ENCODE assay signal across 9 mouse cellular contexts in genomic region chr10:75677989-75678388, GRCm38 (mm10). TPM values are rescaled to one million over a fixed set of nuclear protein-coding genes. Genes with fewer than 3 reads are reported as not detected.
DNase-seq lines count a peak whose midpoint lies in the region; ATAC-seq lines count a peak whose summit lies in the region.
"Had no signal": no experiment of that assay in that cellular context is flagged by ENCODE, and none has a peak within 500 bp of the region (broad histone marks: within the 10 kb centered on the region; RNA-seq: fewer than 3 reads in every experiment).

No protein-coding gene starts in this region.

- peaks cover 9% of the 10 kb centered on the region; the same call in 1 of the 2 replicates for H3K4me1 ChIP-seq in kidney, embryonic 15.5 days
- H3K4me1 ChIP-seq in lung, embryonic 16.5 days (replicated peaks; ENCODE audit: control insufficient read depth, insufficient read depth, low read length), result peaks cover 36% of the 10 kb centered on the region

- H3K4me3 ChIP-seq in kidney, embryonic 15.5 days (replicated peaks), result no peak overlapping the region
- H3K4me3 ChIP-seq in lung, embryonic 16.5 days (ENCODE audit: low read length), result no peak overlapping the region
- H3K4me3 ChIP-seq: neural tube, embryonic 15.5 days had no signal

- no peaks in the 10 kb centered on the region for H3K27me3 ChIP-seq in kidney, embryonic 15.5 days
- H3K27me3 ChIP-seq in lung, embryonic 16.5 days (ENCODE audit: control insufficient read depth, insufficient read depth, low read depth, low read length), result no peaks in the 10 kb centered on the region
- H3K27me3 ChIP-seq: neural tube, embryonic 15.5 days had no signal

- intact Hi-C loops in heart, postnatal 14 days (cut with DNase I), result no loop called here

- peak; percentile 38 for DNase-seq in kidney, adult 18-20 months
- DNase-seq in cerebellum, adult 8-10 months, result peak; percentile 68
- peak; percentile 20 to 38 for DNase-seq in heart, postnatal 14 days
- no peak for DNase-seq in thymus, postnatal 36 days
- DNase-seq: lung, embryonic 14.5 days had no signal

- no peak overlapping the region for H3K9ac ChIP-seq in kidney, embryonic 15.5 days
- H3K9ac ChIP-seq in lung, embryonic 16.5 days (ENCODE audit: low read length), result peak overlapping the region; percentile 47
- H3K9ac ChIP-seq: lung, embryonic 14.5 days; neural tube, embryonic 15.5 days had no signal

- ATAC-seq in kidney, embryonic 15.5 days (replicated peaks; ENCODE audit: low FRiP score), result no peak
- peak; percentile 7; the same call in 1 of the 2 replicates for ATAC-seq in lung, embryonic 16.5 days (ENCODE audit: low read depth)
- ATAC-seq in activated CD4-positive, CD25-positive, alpha-beta regulatory T cell, adult 4 months, result no peak

- H3K4me2 ChIP-seq in kidney, embryonic 15.5 days, result no peak overlapping the region
- H3K4me2 ChIP-seq in lung, embryonic 16.5 days (ENCODE audit: low read depth, low read length), result no peak overlapping the region
- H3K4me2 ChIP-seq: lung, embryonic 14.5 days; neural tube, embryonic 15.5 days had no signal

- no peaks in the 10 kb centered on the region for H3K9me3 ChIP-seq in kidney, embryonic 15.5 days (replicated peaks)
- H3K9me3 ChIP-seq in lung, embryonic 16.5 days (ENCODE audit: control insufficient read depth, low read length), result no peaks in the 10 kb centered on the region
- H3K9me3 ChIP-seq: neural tube, embryonic 15.5 days had no signal

- peaks cover 46% of the 10 kb centered on the region for H3K36me3 ChIP-seq in kidney, embryonic 15.5 days
- H3K36me3 ChIP-seq in lung, embryonic 16.5 days (ENCODE audit: control insufficient read depth, insufficient read depth, low read length), result no peaks in the 10 kb centered on the region

- no peak overlapping the region for H3K27ac ChIP-seq in kidney, embryonic 15.5 days
- peak overlapping the region; percentile 95 for H3K27ac ChIP-seq in lung, embryonic 16.5 days (ENCODE audit: low read length)
- H3K27ac ChIP-seq: neural tube, embryonic 15.5 days had no signal

- 85% methylated on average over 5 of the region's 5 CpGs for WGBS in kidney, embryonic 15.5 days
- 72% methylated on average over 5 of the region's 5 CpGs for WGBS in lung, embryonic 16.5 days

RNA-seq across cellular contexts. Expression of gene Susd2, which starts 34.2 kb away (rescaled TPM):
- 16.5 and 22.6 TPM in 2 replicates for polyA plus RNA-seq in kidney, embryonic 15.5 days (2015; fragmentation: Nextera tagmentation; extraction: Ambion mirVana)
- 1 to 10 TPM; 2.4 to 2.5 TPM for total RNA-seq in heart, postnatal 14 days (2021)
- polyA plus RNA-seq in lung, embryonic 16.5 days (2015; fragmentation: Nextera tagmentation; extraction: Ambion mirVana), result 11.0 and 13.0 TPM in 2 replicates
- polyA plus RNA-seq in activated CD4-positive, CD25-positive, alpha-beta regulatory T cell, adult 4 months (2017; shearing (Covaris generic)), result 10 to 100 TPM in 1 of 2 experiments, 1 to 10 TPM in 1; 6.2 to 12.5 TPM

Comparison
In these comparisons a context has a peak if more than half of its experiments do, and no peak if none do; other contexts are left out.
1. DNase-seq: peak in kidney, adult 18-20 months (single experiment), cerebellum, adult 8-10 months (single experiment) and heart, postnatal 14 days (2 of 2); none in thymus, postnatal 36 days (0 of 2).